Mouse (Mus musculus): Measurements from ENCODE around the gene Fbxo11.
"Not testable (repeated sequence)": the region's sequence is repeated elsewhere in the genome, so short reads cannot be mapped to it uniquely, and the experiment has no call there.

GRCm38 (mm10) chr17:87976927-87977326, 88.2 kb downstream of the Fbxo11 start:
- not testable (repeated sequence) for TF ChIP-seq CTCF (IDR thresholded peaks at IDR 0.05; ENCODE audit: low read depth, low read length); POLR2A (IDR thresholded peaks at IDR 0.05; ENCODE audit: extremely low read depth, insufficient read depth, low read length)
